ENCODE assay signal across 8 mouse cellular contexts in the genomic region with DNA sequence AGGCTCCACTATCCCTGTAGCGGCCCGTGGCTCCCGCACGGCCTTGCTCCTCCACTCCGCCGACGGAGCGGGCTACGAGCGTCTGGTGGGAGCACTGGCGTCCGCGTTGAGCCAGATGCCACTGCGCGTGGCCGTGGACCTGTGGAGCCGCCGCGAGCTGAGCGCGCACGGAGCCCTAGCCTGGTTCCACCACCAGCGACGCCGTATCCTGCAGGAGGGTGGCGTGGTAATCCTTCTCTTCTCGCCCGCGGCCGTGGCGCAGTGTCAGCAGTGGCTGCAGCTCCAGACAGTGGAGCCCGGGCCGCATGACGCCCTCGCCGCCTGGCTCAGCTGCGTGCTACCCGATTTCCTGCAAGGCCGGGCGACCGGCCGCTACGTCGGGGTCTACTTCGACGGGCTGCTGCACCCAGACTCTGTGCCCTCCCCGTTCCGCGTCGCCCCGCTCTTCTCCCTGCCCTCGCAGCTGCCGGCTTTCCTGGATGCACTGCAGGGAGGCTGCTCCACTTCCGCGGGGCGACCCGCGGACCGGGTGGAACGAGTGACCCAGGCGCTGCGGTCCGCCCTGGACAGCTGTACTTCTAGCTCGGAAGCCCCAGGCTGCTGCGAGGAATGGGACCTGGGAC. TPM values are rescaled to one million over a fixed set of nuclear protein-coding genes. Genes with fewer than 3 reads are reported as not detected.
DNase-seq lines count a peak whose midpoint lies in the region; ATAC-seq and TF ChIP-seq lines count a peak whose summit lies in the region.

No protein-coding gene starts in this region.

- TF ChIP-seq CTCF in spleen, adult 2 months (IDR thresholded peaks at IDR 0.05; ENCODE audit: extremely low read depth, insufficient read depth, insufficient read length, insufficient replicate concordance) = no peak

- 4% methylated on average over 65 of the region's 65 CpGs for WGBS in spleen, adult 2 months
- WGBS in intestine, embryonic 16.5 days = 3% methylated on average over 65 of the region's 65 CpGs
- 2% methylated on average over 65 of the region's 65 CpGs for WGBS in liver, embryonic 16.5 days (ENCODE audit: insufficient replicate concordance)
- WGBS in neural tube, embryonic 14.5 days = under 1% methylated on average over 59 of the region's 65 CpGs

- H3K4me2 ChIP-seq in intestine, embryonic 16.5 days (ENCODE audit: low read depth, low read length) = peak overlapping the region; percentile 81
- H3K4me2 ChIP-seq in liver, embryonic 16.5 days (ENCODE audit: low read depth, low read length) = peak overlapping the region; percentile 98
- H3K4me2 ChIP-seq in neural tube, embryonic 14.5 days (ENCODE audit: low read depth, low read length) = peak overlapping the region; percentile 75

- ATAC-seq in intestine, embryonic 16.5 days = peak; percentile 64
- ATAC-seq in liver, embryonic 16.5 days (ENCODE audit: low read depth) = peak; percentile 35
- ATAC-seq in neural tube, embryonic 14.5 days (ENCODE audit: low read depth) = peak; percentile 63

- no peaks in the 10 kb centered on the region for H3K9me3 ChIP-seq in intestine, embryonic 16.5 days (ENCODE audit: control insufficient read depth, low read length)
- no peaks in the 10 kb centered on the region for H3K9me3 ChIP-seq in liver, embryonic 16.5 days (replicated peaks; ENCODE audit: control insufficient read depth, low read length)
- H3K9me3 ChIP-seq in neural tube, embryonic 14.5 days (ENCODE audit: control insufficient read depth, low read length) = no peaks in the 10 kb centered on the region

- DNase-seq in spleen, adult 2 months (ENCODE audit: low read depth in 1 of 2, low spot score in 2 of 2) = peak in 1 of 2 experiments; percentile 32
- DNase-seq in spleen, adult 12 weeks (ENCODE audit: low spot score) = no peak
- DNase-seq in cerebellum, postnatal 14 days = peak; percentile 69 to 75
- DNase-seq in gastrocnemius, postnatal 10 days = peak; percentile 55
- no peak for DNase-seq in urinary bladder, postnatal 14 days (ENCODE audit: low spot score)

- H3K4me1 ChIP-seq in spleen, adult 2 months (ENCODE audit: control insufficient read depth, insufficient read depth, insufficient read length) = peaks cover 12% of the 10 kb centered on the region
- H3K4me1 ChIP-seq in intestine, embryonic 16.5 days (ENCODE audit: control insufficient read depth, insufficient read depth, low read length) = peaks cover 16% of the 10 kb centered on the region
- H3K4me1 ChIP-seq in liver, embryonic 16.5 days (ENCODE audit: control insufficient read depth, low read depth, low read length) = peaks cover 26% of the 10 kb centered on the region
- H3K4me1 ChIP-seq in neural tube, embryonic 14.5 days (ENCODE audit: control insufficient read depth, insufficient read depth, low read length) = peaks cover 11% of the 10 kb centered on the region; the same call in 1 of the 2 replicates

- no peaks in the 10 kb centered on the region for H3K27me3 ChIP-seq in spleen, adult 2 months (ENCODE audit: control insufficient read depth, insufficient read depth, low read length)
- peaks cover 6% of the 10 kb centered on the region; the same call in 1 of the 2 replicates for H3K27me3 ChIP-seq in intestine, embryonic 16.5 days (replicated peaks; ENCODE audit: control insufficient read depth, insufficient read depth, low read length)
- H3K27me3 ChIP-seq in liver, embryonic 16.5 days (ENCODE audit: control insufficient read depth, insufficient read depth, low read depth, low read length) = peaks cover 2% of the 10 kb centered on the region; the same call in 1 of the 2 replicates
- H3K27me3 ChIP-seq in neural tube, embryonic 14.5 days (ENCODE audit: control insufficient read depth, insufficient read depth, low read length) = no peaks in the 10 kb centered on the region

- no peaks in the 10 kb centered on the region for H3K36me3 ChIP-seq in spleen, adult 2 months (ENCODE audit: control insufficient read depth, insufficient read depth, low read length)
- H3K36me3 ChIP-seq in intestine, embryonic 16.5 days (ENCODE audit: control insufficient read depth, insufficient read depth, low read length) = 0 out of 2 replicates have a peak, but pooled peaks cover 2% of the 10 kb centered on the region
- no peaks in the 10 kb centered on the region for H3K36me3 ChIP-seq in liver, embryonic 16.5 days (ENCODE audit: control insufficient read depth, insufficient read depth)
- H3K36me3 ChIP-seq in neural tube, embryonic 14.5 days (ENCODE audit: control insufficient read depth, insufficient read depth, low read length) = peaks cover 7% of the 10 kb centered on the region; the same call in 1 of the 2 replicates

- TF ChIP-seq POLR2A in spleen, adult 2 months (IDR thresholded peaks at IDR 0.05; ENCODE audit: low read depth, low read length) = no peak

- H3K27ac ChIP-seq in spleen, adult 2 months (ENCODE audit: insufficient read depth, low read length) = peak overlapping the region; percentile 84
- peak overlapping the region; percentile 90 for H3K27ac ChIP-seq in intestine, embryonic 16.5 days (ENCODE audit: low read length)
- H3K27ac ChIP-seq in liver, embryonic 16.5 days (ENCODE audit: low read length) = peak overlapping the region; percentile 47; the same call in 1 of the 2 replicates
- peak overlapping the region; percentile 93 for H3K27ac ChIP-seq in neural tube, embryonic 14.5 days (ENCODE audit: low read depth, low read length)

- peak overlapping the region; percentile 67 for H3K4me3 ChIP-seq in spleen, adult 2 months (ENCODE audit: extremely low read depth, insufficient read depth, insufficient read length)
- peak overlapping the region; percentile 57 for H3K4me3 ChIP-seq in intestine, embryonic 16.5 days (ENCODE audit: low read length)
- H3K4me3 ChIP-seq in liver, embryonic 16.5 days (ENCODE audit: low read depth, low read length) = peak overlapping the region; percentile 74
- peak overlapping the region; percentile 67 for H3K4me3 ChIP-seq in neural tube, embryonic 14.5 days (ENCODE audit: low read depth, low read length)

- peak overlapping the region; percentile 77 for H3K9ac ChIP-seq in intestine, embryonic 16.5 days (ENCODE audit: low read depth, low read length)
- H3K9ac ChIP-seq in liver, embryonic 16.5 days (ENCODE audit: low read depth, low read length) = peak overlapping the region; percentile 55
- peak overlapping the region; percentile 81 for H3K9ac ChIP-seq in neural tube, embryonic 14.5 days (replicated peaks; ENCODE audit: low read depth, low read length)

RNA-seq across cellular contexts. Expression of gene Creld1, which starts 0.5 kb away (rescaled TPM):
- polyA plus RNA-seq in spleen, adult 2 months (2012; rRNA removed) = 7.8 and 8.4 TPM in 2 replicates
- 10 to 100 TPM; 33.8 to 39.8 TPM for total RNA-seq in gastrocnemius, postnatal 10 days (2021)
- 20.6 and 22.9 TPM in 2 replicates for polyA plus RNA-seq in intestine, embryonic 16.5 days (2015; fragmentation: Nextera tagmentation; extraction: Ambion mirVana)
- 6.9 and 7.3 TPM in 2 replicates for polyA plus RNA-seq in liver, embryonic 16.5 days (2015; fragmentation: Nextera tagmentation; extraction: Ambion mirVana)
- polyA plus RNA-seq in neural tube, embryonic 14.5 days (2014; fragmentation: Nextera tagmentation; extraction: Ambion mirVana) = 66.4 and 72.4 TPM in 2 replicates

RNA-seq across cellular contexts. Expression of gene Il17rc, which starts 11.4 kb away (rescaled TPM):
- polyA plus RNA-seq in spleen, adult 2 months (2012; rRNA removed) = 10.9 and 12.4 TPM in 2 replicates
- 1 to 10 TPM; 5.9 to 9.1 TPM for total RNA-seq in gastrocnemius, postnatal 10 days (2021)
- polyA plus RNA-seq in intestine, embryonic 16.5 days (2015; fragmentation: Nextera tagmentation; extraction: Ambion mirVana) = 34.6 and 38.0 TPM in 2 replicates
- 9.5 and 11.9 TPM in 2 replicates for polyA plus RNA-seq in liver, embryonic 16.5 days (2015; fragmentation: Nextera tagmentation; extraction: Ambion mirVana)
- polyA plus RNA-seq in neural tube, embryonic 14.5 days (2014; fragmentation: Nextera tagmentation; extraction: Ambion mirVana) = 1.6 and 2.4 TPM in 2 replicates

RNA-seq across cellular contexts. Expression of gene Prrt3, which starts 19.1 kb away (rescaled TPM):
- 0.04 TPM in 2 replicates for polyA plus RNA-seq in spleen, adult 2 months (2012; rRNA removed)
- total RNA-seq in gastrocnemius, postnatal 10 days (2021) = under 1 TPM; 0.20 to 0.23 TPM
- polyA plus RNA-seq in intestine, embryonic 16.5 days (2015; fragmentation: Nextera tagmentation; extraction: Ambion mirVana) = 0.22 and 0.42 TPM in 2 replicates
- 0.05 TPM in 1 of 2 replicates, not detected in the other for polyA plus RNA-seq in liver, embryonic 16.5 days (2015; fragmentation: Nextera tagmentation; extraction: Ambion mirVana)
- polyA plus RNA-seq in neural tube, embryonic 14.5 days (2014; fragmentation: Nextera tagmentation; extraction: Ambion mirVana) = 8.4 and 9.1 TPM in 2 replicates

RNA-seq across cellular contexts. Expression of gene Il17re, which starts 24.3 kb away (rescaled TPM):
- polyA plus RNA-seq in spleen, adult 2 months (2012; rRNA removed) = 0.61 and 1.3 TPM in 2 replicates
- total RNA-seq in gastrocnemius, postnatal 10 days (2021) = under 1 TPM; 0.45 to 0.61 TPM
- polyA plus RNA-seq in intestine, embryonic 16.5 days (2015; fragmentation: Nextera tagmentation; extraction: Ambion mirVana) = 7.7 and 9.5 TPM in 2 replicates
- polyA plus RNA-seq in liver, embryonic 16.5 days (2015; fragmentation: Nextera tagmentation; extraction: Ambion mirVana) = 0.19 and 0.33 TPM in 2 replicates
- 0.21 and 0.28 TPM in 2 replicates for polyA plus RNA-seq in neural tube, embryonic 14.5 days (2014; fragmentation: Nextera tagmentation; extraction: Ambion mirVana)

RNA-seq across cellular contexts. Expression of gene Jagn1, which starts 40.2 kb away (rescaled TPM):
- polyA plus RNA-seq in spleen, adult 2 months (2012; rRNA removed) = 32.2 and 33.6 TPM in 2 replicates
- total RNA-seq in gastrocnemius, postnatal 10 days (2021) = 10 to 100 TPM; 27.9 to 32.7 TPM
- polyA plus RNA-seq in intestine, embryonic 16.5 days (2015; fragmentation: Nextera tagmentation; extraction: Ambion mirVana) = 82.6 and 89.7 TPM in 2 replicates
- 30.1 and 30.9 TPM in 2 replicates for polyA plus RNA-seq in liver, embryonic 16.5 days (2015; fragmentation: Nextera tagmentation; extraction: Ambion mirVana)
- polyA plus RNA-seq in neural tube, embryonic 14.5 days (2014; fragmentation: Nextera tagmentation; extraction: Ambion mirVana) = 91.1 and 96.4 TPM in 2 replicates

Comparison
In these comparisons a context has a peak if more than half of its experiments do, and no peak if none do; other contexts are left out.
1. DNase-seq: peak in cerebellum, postnatal 14 days (2 of 2) and gastrocnemius, postnatal 10 days (single experiment); none in spleen, adult 12 weeks (single experiment) and urinary bladder, postnatal 14 days (single experiment).
2. Peak in every context shown above with its lines, with median percentiles within 50 percentile points of each other: H3K27ac ChIP-seq, H3K4me3 ChIP-seq, ATAC-seq, H3K4me2 ChIP-seq and H3K9ac ChIP-seq.